Mouse (Mus musculus): ENCODE data around the gene Cmya5.

DNA sequence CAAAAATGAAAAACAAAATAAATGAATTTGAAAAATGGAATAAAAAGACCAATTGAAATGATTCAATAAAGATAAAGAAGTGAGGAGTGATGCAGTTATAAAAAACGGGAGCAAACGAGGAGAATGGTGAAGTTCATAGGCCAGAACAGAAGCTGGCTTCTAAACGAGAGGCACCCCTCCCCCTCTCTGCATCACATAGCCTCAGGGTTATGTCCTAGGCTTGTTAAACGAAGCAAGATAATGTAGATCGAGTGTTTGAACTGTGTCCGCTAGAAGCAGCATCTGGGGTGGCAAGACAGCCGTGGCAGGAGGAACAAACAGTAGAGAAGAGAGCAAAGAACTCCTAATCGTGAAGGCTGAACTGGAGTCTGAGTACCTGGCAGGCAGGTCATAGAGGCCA is 74.1 kb downstream of the Cmya5 start:
- TF ChIP-seq CTCF (IDR thresholded peaks at IDR 0.05) (no peak), EP300 (IDR thresholded peaks at IDR 0.05) (no peak)
